Mouse (Mus musculus) right cerebral cortex, postnatal 25 days (tissue): ENCODE measurements around the gene Gnmt.
A peak's percentile ranks its signal among the peaks of the same experiment; 100 is the strongest.

Experiments
- DNase-seq: peaks from one replicate; pipeline ENCODE4 v3.0.0; 2022

Gnmt gene

GRCm38 (mm10) chr17:46702100-46702499 is 26.9 kb downstream of the Gnmt start:
- DNase-seq = no peak

- DNase-seq = no peak
Observed at GRCm38 (mm10) chr17:46701489-46701888, 27.5 kb downstream of the Gnmt start.

GRCm38 (mm10) chr17:46699912-46700311 is 29.1 kb downstream of the Gnmt start:
- DNase-seq = no peak

- DNase-seq = no peak
Observed at GRCm38 (mm10) chr17:46699245-46699644, 29.7 kb downstream of the Gnmt start.

- no peak for DNase-seq
Observed at GRCm38 (mm10) chr17:46698515-46698914, 30.5 kb downstream of the Gnmt start.

GRCm38 (mm10) chr17:46694517-46695063 is 34.4 kb downstream of the Gnmt start:
- no peak for DNase-seq

GRCm38 (mm10) chr17:46691390-46691789 is 37.6 kb downstream of the Gnmt start:
- DNase-seq = no peak

GRCm38 (mm10) chr17:46690665-46691064 is 38.3 kb downstream of the Gnmt start:
- DNase-seq = no peak

GRCm38 (mm10) chr17:46685913-46686312 is 43.1 kb downstream of the Gnmt start:
- no peak for DNase-seq

- DNase-seq = no peak
Observed at GRCm38 (mm10) chr17:46682654-46683389, 46.1 kb downstream of the Gnmt start.

- no peak for DNase-seq
Observed at GRCm38 (mm10) chr17:46681466-46682118, 47.4 kb downstream of the Gnmt start.

- DNase-seq = peak; percentile 97
Observed at GRCm38 (mm10) chr17:46680760-46681373, 48.1 kb downstream of the Gnmt start, which contains the start of gene Klhdc3. Klhdc3 (minus strand) TSS chr17:46680914.

GRCm38 (mm10) chr17:46679843-46680759 is 48.9 kb downstream of the Gnmt start:
- no peak for DNase-seq

GRCm38 (mm10) chr17:46678911-46679310 is 50.1 kb downstream of the Gnmt start:
- DNase-seq = no peak

- no peak for DNase-seq
Observed at GRCm38 (mm10) chr17:46678416-46678815, 50.6 kb downstream of the Gnmt start, which contains the start of gene Mea1. Mea1 (plus strand) TSS chr17:46678793.
